Mouse (Mus musculus): ENCODE measurements at regions not wholly inside any gene's neighbourhood (a gene's known extent, or its start where the extent isn't known, plus 50 kb on each side); places are given as distances from the start of the nearest gene placed in this dataset.

- TF ChIP-seq GATA1 (IDR thresholded peaks at IDR 0.05; ENCODE audit: borderline replicate concordance, low read length), result no peak
- TF ChIP-seq FLI1 (IDR thresholded peaks at IDR 0.05; ENCODE audit: low read length), result no peak
Observed at GRCm38 (mm10) chr6:31050831-31051230, 92.0 kb upstream of the Klf14 start.

Data from megakaryocyte, embryonic 14.5 days (primary cell).